Mouse (Mus musculus) CD4-positive helper T cell, adult 2 months (primary cell): ENCODE data around the gene Use1.
"Not testable (repeated sequence)": the region's sequence is repeated elsewhere in the genome, so short reads cannot be mapped to it uniquely, and the experiment has no call there.

Experiments
- DNase-seq: peaks from one replicate; pipeline ENCODE4 v3.0.0-alpha.2; 2012; ENCODE audit warnings: low read depth, missing footprints, low spot score

Gene Use1

DNA sequence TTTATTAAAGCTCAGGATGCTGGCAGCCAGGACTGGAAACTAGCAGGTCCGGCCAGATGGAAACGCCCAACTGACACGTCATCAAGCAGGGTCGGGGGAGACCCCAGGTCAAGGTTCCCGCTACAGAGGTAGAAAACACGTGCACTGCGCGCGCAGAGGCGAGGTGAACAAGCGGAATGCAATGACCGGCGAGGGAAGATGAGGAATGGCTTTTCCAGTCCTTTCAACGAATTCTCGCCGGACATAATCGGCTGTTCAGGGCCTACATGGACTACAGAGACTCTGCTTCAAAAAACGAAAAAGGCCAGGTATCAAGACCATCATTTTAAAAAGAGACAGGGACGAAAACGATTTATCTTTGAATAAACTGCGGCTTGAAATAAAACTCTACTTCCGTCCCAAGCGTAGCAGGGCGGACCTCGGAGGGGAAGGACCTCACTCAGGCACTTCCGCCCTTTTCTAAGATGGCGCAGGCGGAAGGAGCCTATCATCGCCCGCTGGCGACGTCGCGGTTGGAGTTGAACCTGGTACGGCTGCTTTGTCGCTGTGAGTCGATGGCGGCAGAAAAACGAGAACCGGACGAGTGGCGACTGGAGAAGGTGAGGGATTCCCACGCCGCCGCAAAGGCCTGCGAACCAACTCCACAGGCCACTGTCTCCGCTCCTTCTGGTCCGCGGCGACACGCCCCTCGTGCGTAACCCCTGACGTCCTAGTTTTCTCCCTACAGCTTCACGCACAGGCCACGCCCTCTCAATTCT, at the start of gene Use1:
TSS of gene Use1 (plus strand) at position 78 of the 758 bp plus-strand sequence.
- peak; percentile 97 for DNase-seq

- DNase-seq = not testable (repeated sequence)
Observed at GRCm38 (mm10) chr8:71318610-71319009, 48.0 kb upstream of the Use1 start.

- DNase-seq = not testable (repeated sequence)
Observed at GRCm38 (mm10) chr8:71319760-71320159, 46.9 kb upstream of the Use1 start.

GRCm38 (mm10) chr8:71322939-71323338, 43.7 kb upstream of the Use1 start:
- DNase-seq = no peak

DNA sequence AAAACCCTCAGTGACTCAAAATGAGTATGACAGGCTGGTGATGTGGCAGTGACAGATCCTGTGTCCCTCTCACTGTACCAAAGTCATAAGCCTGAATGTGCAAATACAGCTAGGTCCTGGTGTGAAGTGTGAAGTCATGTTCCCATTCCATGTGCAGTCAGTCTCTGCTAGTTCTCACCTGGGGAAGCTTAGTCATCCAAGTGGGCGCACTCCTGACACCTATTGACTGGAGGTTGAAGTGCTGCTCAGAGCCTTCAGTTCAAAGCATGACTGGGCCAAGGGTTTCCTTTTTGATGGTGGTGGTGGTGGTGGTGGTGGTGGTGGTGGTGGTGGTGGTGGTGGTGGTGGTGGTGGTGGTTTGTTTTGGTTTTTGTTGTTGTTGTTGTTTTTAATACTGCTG, 41.8 kb upstream of the Use1 start:
- DNase-seq = peak; percentile 61

DNA sequence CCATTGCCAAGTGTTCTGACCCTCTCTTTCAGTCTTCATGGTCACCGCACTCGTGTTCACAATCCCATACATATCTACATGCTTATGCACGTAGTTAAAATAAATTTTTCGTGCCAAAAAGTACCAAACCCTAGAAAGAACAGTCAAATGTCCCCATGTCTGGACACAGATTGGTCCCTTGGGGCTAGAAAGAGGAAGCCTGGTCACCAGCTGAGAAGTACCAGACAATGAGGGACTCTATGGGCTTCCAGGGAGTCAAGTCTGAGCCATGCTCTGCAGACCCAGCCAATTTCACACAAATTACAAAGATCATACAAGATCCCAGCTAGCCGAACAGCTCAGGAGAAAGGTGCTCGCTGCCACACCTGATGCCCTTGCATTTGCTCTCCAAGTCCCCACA, 28.8 kb upstream of the Use1 start:
- not testable (repeated sequence) for DNase-seq

DNA sequence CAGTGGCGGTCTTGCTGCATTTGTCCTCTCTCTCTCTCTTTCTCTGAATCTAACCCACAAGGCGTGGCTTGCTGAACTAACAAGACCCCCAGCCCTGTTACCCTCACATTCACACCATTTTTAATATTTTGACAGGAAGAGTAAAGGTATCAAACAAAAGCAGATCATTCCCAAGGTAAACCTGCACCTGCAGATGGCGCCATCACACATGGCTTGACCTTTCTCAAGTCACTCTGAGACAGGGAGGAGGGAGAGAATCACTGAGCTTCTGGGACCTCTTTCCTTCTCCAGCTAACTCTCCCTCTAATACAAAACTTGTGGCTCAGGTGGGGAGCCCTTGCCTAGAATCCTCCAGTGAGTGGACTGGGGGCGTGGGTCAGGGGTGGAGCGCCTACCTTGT, 26.0 kb upstream of the Use1 start:
- DNase-seq = peak; percentile 38

GRCm38 (mm10) chr8:71346581-71346980, 20.1 kb upstream of the Use1 start:
- DNase-seq = no peak

DNA sequence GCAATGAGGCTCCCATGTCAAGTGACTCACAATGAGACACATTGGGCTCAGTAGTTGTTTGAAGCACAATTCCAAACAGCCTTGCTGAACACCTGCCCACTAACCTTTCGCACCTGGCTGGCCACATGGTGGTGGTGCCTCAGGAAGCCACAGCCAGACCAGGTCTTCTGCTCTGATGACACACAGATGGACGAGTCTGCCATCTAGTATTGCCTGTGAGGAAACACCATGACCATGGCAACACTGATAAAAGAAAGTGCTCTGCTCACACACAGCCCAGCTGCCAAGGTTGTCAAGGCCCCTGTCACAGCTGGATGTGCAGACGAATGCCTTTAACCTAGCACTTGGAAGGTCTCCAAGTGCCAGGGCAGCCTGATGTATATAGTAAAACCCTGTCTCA, 15.5 kb upstream of the Use1 start:
- no peak for DNase-seq

DNA sequence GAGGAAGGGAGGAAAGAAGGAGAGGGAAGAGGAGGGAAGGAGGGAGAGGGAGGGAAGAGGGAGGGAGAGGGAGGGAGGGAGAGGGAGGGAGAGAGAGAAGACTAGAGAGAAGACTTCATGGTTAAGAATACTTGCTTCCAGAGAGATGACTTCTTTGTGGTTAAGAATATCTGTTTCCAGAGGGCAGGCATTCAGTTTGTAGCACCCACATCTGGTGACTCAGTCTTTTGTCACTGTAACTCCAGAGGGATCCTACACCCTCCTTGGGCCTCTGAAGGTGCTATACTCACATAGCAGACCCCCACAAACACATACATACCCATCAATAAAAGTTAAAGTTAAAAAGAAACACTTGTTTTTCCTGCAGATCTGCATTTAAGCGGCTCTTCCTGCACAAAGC, 15.1 kb upstream of the Use1 start:
- no peak for DNase-seq

GRCm38 (mm10) chr8:71358026-71358425, 8.6 kb upstream of the Use1 start:
- no peak for DNase-seq

GRCm38 (mm10) chr8:71367529-71368176, 1.0 kb downstream of the Use1 start:
- DNase-seq = no peak

- DNase-seq = no peak
Observed at GRCm38 (mm10) chr8:71368366-71368765, 1.7 kb downstream of the Use1 start.

DNA sequence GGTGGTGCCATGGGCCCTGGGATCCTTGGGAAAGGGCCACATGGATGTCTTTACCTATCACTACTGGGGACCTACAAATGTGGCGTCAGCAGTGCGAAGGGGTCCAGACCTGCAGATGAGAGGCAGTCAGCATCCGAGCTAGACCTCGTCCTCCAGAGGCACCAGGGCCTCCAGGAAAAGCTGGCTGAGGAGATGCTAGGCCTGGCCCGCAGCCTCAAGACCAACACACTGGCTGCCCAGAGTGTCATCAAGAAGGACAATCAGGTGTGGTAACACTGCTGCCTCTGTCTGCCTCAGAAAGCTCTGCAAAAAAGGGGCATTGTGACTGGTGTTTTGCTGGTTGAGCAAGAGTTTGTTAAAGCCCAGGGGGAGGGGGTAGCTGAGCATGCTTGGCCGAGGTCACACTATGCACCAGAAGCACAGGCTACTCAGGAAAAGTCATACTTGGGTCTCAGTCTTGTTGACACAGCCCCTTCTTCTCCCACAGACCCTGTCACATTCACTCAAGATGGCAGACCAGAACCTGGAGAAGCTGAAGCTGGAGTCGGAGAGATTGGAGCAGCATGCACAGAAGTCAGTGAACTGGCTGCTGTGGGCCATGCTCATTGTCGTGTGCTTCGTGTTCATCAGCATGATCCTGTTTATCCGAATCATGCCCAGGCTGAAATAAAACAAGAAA, 2.5 kb downstream of the Use1 start:
- no peak for DNase-seq

DNA sequence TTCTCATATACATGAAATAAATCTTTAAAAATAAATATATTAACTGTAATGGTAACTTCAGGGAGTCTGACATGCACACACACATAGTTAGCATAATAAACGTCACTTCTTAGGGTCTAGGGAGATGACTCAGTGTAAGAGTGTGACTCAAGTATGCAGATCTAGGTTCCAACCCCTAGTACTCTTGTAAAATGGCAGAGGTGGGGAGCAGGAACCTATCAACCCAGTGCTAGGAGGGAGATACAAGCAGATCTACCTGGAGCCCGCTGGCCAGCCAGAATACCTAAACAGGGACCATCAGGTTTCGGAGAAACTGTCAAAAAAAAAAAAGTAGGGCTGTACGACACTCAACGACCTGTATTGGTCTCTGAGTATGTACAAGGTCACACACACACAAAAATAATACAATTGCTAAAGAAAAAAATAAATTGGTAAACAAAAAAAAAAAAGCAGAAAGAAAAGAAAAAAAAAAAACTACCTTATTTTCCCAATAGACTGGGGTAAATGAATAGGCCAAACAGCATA, 4.1 kb downstream of the Use1 start:
- DNase-seq = peak; percentile 32

DNA sequence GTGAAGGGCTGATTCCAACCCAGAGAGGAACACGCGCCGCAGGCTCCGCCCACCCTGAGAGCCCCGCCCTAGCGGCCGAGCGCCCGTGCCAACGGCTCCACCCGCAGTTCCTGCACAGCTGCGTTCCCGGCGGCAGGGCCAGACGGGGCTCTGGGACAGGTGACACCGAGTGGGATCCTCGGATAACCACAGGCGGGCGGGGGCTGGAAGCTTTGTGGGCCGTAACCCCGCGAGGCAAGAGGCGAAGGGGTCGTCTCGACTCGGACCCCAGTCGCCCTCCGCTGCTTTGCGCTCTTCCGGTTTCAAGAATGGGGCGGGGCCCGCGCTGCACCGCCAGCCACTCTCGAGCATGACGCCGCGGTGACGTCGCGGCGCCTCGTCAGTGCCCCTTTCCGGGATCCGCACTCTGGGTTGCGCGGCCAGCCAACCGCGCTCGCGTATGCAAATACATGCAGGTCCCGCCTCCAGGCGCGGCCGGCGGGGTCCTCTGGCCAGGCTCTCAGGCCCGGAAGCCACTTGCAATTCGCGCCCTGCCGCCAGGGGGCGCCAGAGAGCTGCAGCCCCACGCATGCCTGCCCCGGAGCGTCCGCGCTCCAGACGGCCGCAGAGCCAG, 4.7 kb downstream of the Use1 start, which contains the start of gene Ocel1:
TSS of gene Ocel1 (plus strand) at position 63 of the 613 bp plus-strand sequence.
- DNase-seq = peak; percentile 100

- no peak for DNase-seq
Observed at GRCm38 (mm10) chr8:71372427-71372826, 5.8 kb downstream of the Use1 start.

- DNase-seq = no peak
Observed at GRCm38 (mm10) chr8:71373000-71373399, 6.4 kb downstream of the Use1 start.

DNA sequence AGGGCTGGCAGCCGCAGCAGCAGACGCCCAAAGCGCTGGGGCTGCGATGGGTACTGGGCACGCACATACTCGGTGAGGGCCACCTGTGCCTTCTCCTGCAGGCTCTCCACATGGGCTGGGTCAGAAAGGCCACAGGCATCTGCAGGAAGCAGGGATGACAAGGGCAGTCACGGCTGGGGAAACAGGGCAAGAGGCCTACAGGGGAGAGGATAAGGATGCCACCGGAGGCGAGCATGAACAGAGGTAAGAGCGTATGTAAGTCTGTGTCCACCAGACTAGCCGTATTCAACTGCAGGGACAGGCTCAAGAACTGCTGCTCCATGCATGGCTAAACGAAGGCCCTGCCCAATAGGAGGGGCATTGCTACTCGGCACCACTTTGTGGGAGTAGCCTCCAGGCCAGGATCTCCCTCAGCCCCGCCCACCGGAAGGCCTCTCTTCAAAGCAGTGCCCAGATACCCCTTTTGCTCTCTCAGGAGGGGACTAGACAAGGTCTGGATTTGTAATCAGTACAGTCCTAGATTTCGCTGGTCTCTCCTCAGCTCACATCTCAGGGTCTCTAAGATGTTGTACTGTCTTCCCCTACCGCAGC, 8.1 kb downstream of the Use1 start:
- no peak for DNase-seq

GRCm38 (mm10) chr8:71375581-71376422, 9.2 kb downstream of the Use1 start:
- peak; percentile 72 for DNase-seq
